Mouse (Mus musculus): ENCODE results near the gene Stac3. TPM values are rescaled to one million over a fixed set of nuclear protein-coding genes. Genes with fewer than 3 reads are reported as not detected.

Stac3 gene
- polyA plus RNA-seq, 1 experiment = 0.05 TPM

DNA sequence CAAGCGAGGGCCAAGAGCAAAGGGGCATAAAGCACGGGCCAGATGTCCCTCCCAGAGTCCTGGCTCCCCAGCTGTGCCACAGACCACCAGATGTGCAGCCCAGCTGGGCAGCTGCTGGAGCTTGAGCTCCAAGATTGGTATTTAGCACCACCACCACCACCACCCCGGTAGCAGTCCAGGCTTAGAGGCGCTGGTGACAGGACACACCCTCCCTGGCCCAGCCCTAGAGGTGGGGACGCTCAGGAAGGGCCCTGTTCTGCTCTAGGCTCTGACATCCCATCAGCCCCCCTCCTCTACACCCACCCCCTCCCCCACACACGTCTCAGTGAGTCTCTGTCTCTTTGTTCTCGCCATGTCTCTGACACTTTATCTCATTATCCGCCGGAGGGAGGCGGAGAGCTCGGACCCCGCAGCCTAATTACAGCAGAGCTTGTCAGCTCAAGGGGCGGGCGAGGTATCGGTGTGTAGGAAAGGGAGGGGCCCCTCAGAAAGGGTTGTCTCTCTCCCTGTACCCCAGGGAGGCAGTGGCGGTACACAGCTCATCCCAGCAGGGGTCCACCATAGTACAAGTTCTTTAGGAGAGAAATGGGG is 12.1 kb downstream of the Stac3 start:
- Histone ChIP-seq H3K36me3 (ENCODE audit: control insufficient read depth) (peaks cover 21% of the 10 kb centered on the region), H3K4me3 (replicated peaks) (peak overlapping the region; percentile 39), H3K27me3 (ENCODE audit: control insufficient read depth) (peaks cover 83% of the 10 kb centered on the region), H3K4me1 (ENCODE audit: control insufficient read depth) (peaks cover 82% of the 10 kb centered on the region), H3K9me3 (ENCODE audit: control insufficient read depth, low read length) (peaks cover 13% of the 10 kb centered on the region; the same call in 1 of the 2 replicates)
- no peak for TF ChIP-seq GATA1 (IDR thresholded peaks at IDR 0.05; ENCODE audit: low read length)
- TF ChIP-seq TAL1 (IDR thresholded peaks at IDR 0.05; ENCODE audit: low read length) = no peak

GRCm38 (mm10) chr10:127514111-127514698 is 12.7 kb downstream of the Stac3 start:
- H3K4me3 ChIP-seq (replicated peaks) = peak overlapping the region; percentile 39
- H3K9me3 ChIP-seq (ENCODE audit: control insufficient read depth, low read length) = peaks cover 13% of the 10 kb centered on the region; the same call in 1 of the 2 replicates
- H3K4me1 ChIP-seq (ENCODE audit: control insufficient read depth) = peaks cover 80% of the 10 kb centered on the region
- peaks cover 77% of the 10 kb centered on the region for H3K27me3 ChIP-seq (ENCODE audit: control insufficient read depth)
- H3K36me3 ChIP-seq (ENCODE audit: control insufficient read depth) = peaks cover 27% of the 10 kb centered on the region
- TF ChIP-seq GATA1 (IDR thresholded peaks at IDR 0.05; ENCODE audit: low read length) (no peak), TAL1 (IDR thresholded peaks at IDR 0.05; ENCODE audit: low read length) (no peak)

- Histone ChIP-seq H3K4me3 (replicated peaks) (peak within 1 kb of the TSS; percentile 39), H3K4me1 (ENCODE audit: control insufficient read depth) (peaks cover 76% of the 10 kb centered on the region), H3K9me3 (ENCODE audit: control insufficient read depth, low read length) (peaks cover 15% of the 10 kb centered on the region; the same call in 1 of the 2 replicates), H3K27me3 (ENCODE audit: control insufficient read depth) (peaks cover 72% of the 10 kb centered on the region), H3K36me3 (ENCODE audit: control insufficient read depth) (peaks cover 32% of the 10 kb centered on the region)
- TF ChIP-seq GATA1 (IDR thresholded peaks at IDR 0.05; ENCODE audit: low read length) = no peak
- TF ChIP-seq TAL1 (IDR thresholded peaks at IDR 0.05; ENCODE audit: low read length) = no peak
Measured at GRCm38 (mm10) chr10:127514764-127515163, 13.3 kb downstream of the Stac3 start, which contains the start of gene Ndufa4l2. Ndufa4l2 (plus strand) TSS chr10:127514967.

- TF ChIP-seq TAL1 (IDR thresholded peaks at IDR 0.05; ENCODE audit: low read length) = no peak
- TF ChIP-seq GATA1 (IDR thresholded peaks at IDR 0.05; ENCODE audit: low read length) = no peak
- Histone ChIP-seq H3K4me3 (replicated peaks) (no peak overlapping the region), H3K36me3 (ENCODE audit: control insufficient read depth) (peaks cover 39% of the 10 kb centered on the region), H3K27me3 (ENCODE audit: control insufficient read depth) (peaks cover 65% of the 10 kb centered on the region), H3K4me1 (ENCODE audit: control insufficient read depth) (peaks cover 83% of the 10 kb centered on the region), H3K9me3 (ENCODE audit: control insufficient read depth, low read length) (peaks cover 15% of the 10 kb centered on the region; the same call in 1 of the 2 replicates)
Measured at GRCm38 (mm10) chr10:127515271-127515982, 13.9 kb downstream of the Stac3 start.

- H3K27me3 ChIP-seq (ENCODE audit: control insufficient read depth) = peaks cover 59% of the 10 kb centered on the region
- peaks cover 45% of the 10 kb centered on the region for H3K36me3 ChIP-seq (ENCODE audit: control insufficient read depth)
- peaks cover 12% of the 10 kb centered on the region; the same call in 1 of the 2 replicates for H3K9me3 ChIP-seq (ENCODE audit: control insufficient read depth, low read length)
- no peak for TF ChIP-seq GATA1 (IDR thresholded peaks at IDR 0.05; ENCODE audit: low read length)
- no peak for TF ChIP-seq TAL1 (IDR thresholded peaks at IDR 0.05; ENCODE audit: low read length)
- no peak overlapping the region for H3K4me3 ChIP-seq (replicated peaks)
- H3K4me1 ChIP-seq (ENCODE audit: control insufficient read depth) = peaks cover 89% of the 10 kb centered on the region
Measured at GRCm38 (mm10) chr10:127515983-127516459, 14.5 kb downstream of the Stac3 start.

DNA sequence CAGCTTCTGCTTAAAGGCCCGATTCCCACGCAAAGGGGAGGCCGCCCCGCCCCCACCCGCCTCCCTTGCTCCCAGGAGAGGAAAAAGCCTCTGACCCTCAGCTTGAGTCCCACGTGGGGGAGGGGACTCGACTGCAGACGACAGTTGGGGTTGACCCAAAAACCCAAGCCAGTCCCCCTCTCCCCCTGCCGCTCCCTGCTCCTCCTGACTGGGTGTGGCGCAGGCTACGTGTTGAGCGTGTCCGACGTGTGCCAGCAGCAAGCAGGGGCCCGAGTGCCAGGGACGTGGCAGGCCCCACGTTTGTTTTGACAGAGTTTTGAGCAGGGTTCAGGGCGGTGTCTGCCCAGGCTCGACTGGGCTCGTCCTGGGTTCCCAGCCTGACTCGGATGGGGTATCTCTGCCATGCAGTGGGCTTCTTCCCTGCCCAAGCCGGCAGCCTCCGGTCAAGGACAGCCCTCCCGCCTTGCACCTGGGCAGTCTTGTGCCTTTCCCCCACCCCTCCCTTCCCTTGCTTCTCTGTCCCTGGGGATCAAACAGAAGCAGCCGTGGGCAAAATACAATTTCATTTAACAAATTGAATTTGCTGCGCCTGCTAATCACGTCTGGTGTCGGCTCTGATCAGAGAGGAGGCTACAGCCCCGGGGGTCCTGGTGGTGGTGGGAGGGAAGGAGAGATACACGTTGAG is 15.2 kb downstream of the Stac3 start:
- peak overlapping the region; percentile 31 for H3K4me3 ChIP-seq (replicated peaks)
- peaks cover 49% of the 10 kb centered on the region for H3K36me3 ChIP-seq (ENCODE audit: control insufficient read depth)
- H3K9me3 ChIP-seq (ENCODE audit: control insufficient read depth, low read length) = peaks cover 8% of the 10 kb centered on the region; the same call in 1 of the 2 replicates
- TF ChIP-seq GATA1 (IDR thresholded peaks at IDR 0.05; ENCODE audit: low read length) (no peak), TAL1 (IDR thresholded peaks at IDR 0.05; ENCODE audit: low read length) (no peak)
- H3K4me1 ChIP-seq (ENCODE audit: control insufficient read depth) = peaks cover 93% of the 10 kb centered on the region
- peaks cover 52% of the 10 kb centered on the region for H3K27me3 ChIP-seq (ENCODE audit: control insufficient read depth)

DNA sequence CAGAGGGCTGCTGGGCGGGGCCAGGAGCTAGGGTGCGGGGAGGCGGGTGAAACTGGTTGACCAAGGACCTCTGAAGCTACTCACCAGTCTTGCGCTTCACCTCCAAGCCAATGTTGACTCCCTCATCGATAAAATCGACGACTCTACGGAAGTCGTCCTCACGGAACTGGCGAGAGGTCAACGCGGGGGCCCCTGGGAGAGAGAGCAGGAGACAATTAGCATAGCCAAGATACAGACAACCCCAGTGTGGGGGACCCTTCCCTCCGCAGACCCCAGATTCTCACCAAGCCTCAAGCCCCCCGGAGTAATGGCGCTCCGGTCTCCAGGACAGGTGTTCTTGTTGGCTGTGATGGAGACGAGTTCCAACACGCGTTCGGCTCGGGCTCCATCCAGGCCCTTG is 16.5 kb downstream of the Stac3 start:
- TF ChIP-seq GATA1 (IDR thresholded peaks at IDR 0.05; ENCODE audit: low read length) (no peak), TAL1 (IDR thresholded peaks at IDR 0.05; ENCODE audit: low read length) (no peak)
- peaks cover 91% of the 10 kb centered on the region for H3K4me1 ChIP-seq (ENCODE audit: control insufficient read depth)
- H3K4me3 ChIP-seq (replicated peaks) = no peak overlapping the region
- peaks cover 49% of the 10 kb centered on the region for H3K36me3 ChIP-seq (ENCODE audit: control insufficient read depth)
- H3K9me3 ChIP-seq (ENCODE audit: control insufficient read depth, low read length) = peaks cover 4% of the 10 kb centered on the region; the same call in 1 of the 2 replicates
- H3K27me3 ChIP-seq (ENCODE audit: control insufficient read depth) = peaks cover 44% of the 10 kb centered on the region

DNA sequence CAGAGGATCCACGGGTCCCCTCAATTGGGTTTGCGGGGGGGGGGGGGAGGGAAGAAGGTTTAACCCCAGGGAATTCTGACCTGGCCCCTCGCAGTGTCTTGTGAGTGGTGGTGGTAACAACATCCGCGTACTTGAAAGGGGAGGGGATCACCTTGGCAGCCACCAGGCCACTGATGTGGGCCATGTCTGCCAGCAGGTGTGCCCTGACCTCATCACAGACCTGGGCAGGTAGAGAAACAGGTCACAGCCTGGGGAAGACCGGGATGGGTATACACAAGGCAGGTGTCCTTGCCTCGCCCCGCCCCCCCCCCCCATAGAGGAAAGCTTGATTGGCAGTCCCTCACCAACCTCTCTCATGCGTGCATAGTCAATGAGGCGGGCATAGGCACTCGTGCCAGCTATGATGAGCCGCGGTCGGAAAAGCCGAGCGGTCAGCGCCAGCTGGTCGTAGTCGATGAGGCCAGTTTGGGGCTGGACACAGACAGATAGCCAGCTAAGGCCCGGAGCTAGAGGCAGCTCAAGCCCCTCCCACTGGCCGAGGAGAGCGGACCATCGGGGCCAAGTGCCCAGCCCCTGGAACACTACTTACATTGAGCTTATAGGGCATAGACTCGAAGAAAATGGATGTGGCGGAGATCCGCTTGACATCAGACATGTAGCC is 17.7 kb downstream of the Stac3 start:
- Histone ChIP-seq H3K4me3 (replicated peaks) (no peak overlapping the region), H3K4me1 (ENCODE audit: control insufficient read depth) (peaks cover 79% of the 10 kb centered on the region), H3K9me3 (ENCODE audit: control insufficient read depth, low read length) (peaks cover 4% of the 10 kb centered on the region; the same call in 1 of the 2 replicates), H3K36me3 (ENCODE audit: control insufficient read depth) (peaks cover 49% of the 10 kb centered on the region), H3K27me3 (ENCODE audit: control insufficient read depth) (peaks cover 42% of the 10 kb centered on the region)
- TF ChIP-seq GATA1 (IDR thresholded peaks at IDR 0.05; ENCODE audit: low read length) = no peak
- TF ChIP-seq TAL1 (IDR thresholded peaks at IDR 0.05; ENCODE audit: low read length) = no peak
